ENCODE assay signal across 12 mouse cellular contexts in the genomic region with DNA sequence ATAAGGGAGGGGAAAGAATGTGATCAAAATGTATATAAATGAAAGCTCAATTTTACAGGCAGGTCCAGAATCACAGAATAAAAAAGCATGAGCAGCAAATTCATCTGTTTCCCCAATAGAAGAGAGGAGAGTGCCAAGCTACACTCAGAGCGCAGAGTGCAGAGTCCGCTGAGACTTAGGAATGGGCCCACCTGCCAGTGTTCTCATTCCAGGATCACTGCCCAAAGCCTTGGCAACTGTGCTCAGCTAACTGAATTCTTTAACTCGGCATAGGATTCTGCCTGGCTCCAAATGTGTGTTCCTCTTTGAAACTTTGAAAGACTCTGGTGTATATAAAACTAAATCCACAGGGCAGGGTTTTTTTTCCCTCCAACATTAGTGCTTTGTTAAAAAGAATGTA.
A peak's percentile ranks its signal among the peaks of the same experiment; 100 is the strongest.
DNase-seq lines count a peak whose midpoint lies in the region; ATAC-seq and TF ChIP-seq lines count a peak whose summit lies in the region.
"Had no signal": no experiment of that assay in that cellular context is flagged by ENCODE, and none has a peak within 500 bp of the region (broad histone marks: within the 10 kb centered on the region; RNA-seq: fewer than 3 reads in every experiment).

No protein-coding gene starts in this region.

- DNase-seq in brain, adult 2 months (ENCODE audit: low read depth, low spot score): peak; percentile 36
- DNase-seq in cerebellum, postnatal 36 days: peak; percentile 35 to 37
- DNase-seq in natural killer cell, adult 2 months (ENCODE audit: low spot score in 2 of 2): no peak
- DNase-seq in layer of hippocampus, postnatal 36 days: no peak
- DNase-seq: embryo, embryonic 11 days had no signal

- WGBS in hindbrain, embryonic 16.5 days: 60% methylated on average over 3 of the region's 3 CpGs
- 86% methylated on average over 3 of the region's 3 CpGs for WGBS in hindbrain, embryonic 12.5 days

- no peak overlapping the region for H3K4me3 ChIP-seq in hindbrain, embryonic 16.5 days (ENCODE audit: low read length)
- H3K4me3 ChIP-seq in hindbrain, embryonic 12.5 days: no peak overlapping the region
- H3K4me3 ChIP-seq in bone marrow macrophage, adult 2 months (ENCODE audit: insufficient read depth, low read length): no peak overlapping the region
- H3K4me3 ChIP-seq: left cerebral cortex, adult 2 months; liver, embryonic 15.5 days had no signal

- TF ChIP-seq CTCF in bone marrow macrophage, adult 2 months (IDR thresholded peaks at IDR 0.05; ENCODE audit: low read depth, low read length): no peak

- H3K27me3 ChIP-seq in hindbrain, embryonic 16.5 days (replicated peaks; ENCODE audit: control insufficient read depth, insufficient read depth, low read length): no peaks in the 10 kb centered on the region
- H3K27me3 ChIP-seq in hindbrain, embryonic 12.5 days: no peaks in the 10 kb centered on the region
- H3K27me3 ChIP-seq: liver, embryonic 15.5 days; megakaryocyte, embryonic 14.5 days had no signal

- 0 out of 2 replicates have a peak, but pooled peaks have one; percentile 58 for ATAC-seq in hindbrain, embryonic 16.5 days
- no peak for ATAC-seq in hindbrain, embryonic 12.5 days (ENCODE audit: low FRiP score)

- no peaks in the 10 kb centered on the region for H3K4me1 ChIP-seq in hindbrain, embryonic 16.5 days (ENCODE audit: control insufficient read depth, insufficient read depth, low read depth, low read length)
- H3K4me1 ChIP-seq in hindbrain, embryonic 12.5 days: no peaks in the 10 kb centered on the region
- peaks cover 4% of the 10 kb centered on the region for H3K4me1 ChIP-seq in bone marrow macrophage, adult 2 months (ENCODE audit: control insufficient read depth, insufficient read depth, low read length)
- H3K4me1 ChIP-seq: liver, embryonic 15.5 days had no signal

- no peak overlapping the region for H3K9ac ChIP-seq in hindbrain, embryonic 16.5 days (ENCODE audit: low read depth, low read length)
- H3K9ac ChIP-seq in hindbrain, embryonic 12.5 days: no peak overlapping the region
- H3K9ac ChIP-seq: liver, embryonic 15.5 days had no signal

- no peak for TF ChIP-seq POLR2A in bone marrow macrophage, adult 2 months (IDR thresholded peaks at IDR 0.05; ENCODE audit: borderline replicate concordance, low read depth, low read length)

- H3K27ac ChIP-seq in hindbrain, embryonic 16.5 days (ENCODE audit: low read depth, low read length): no peak overlapping the region
- H3K27ac ChIP-seq in hindbrain, embryonic 12.5 days: no peak overlapping the region
- H3K27ac ChIP-seq in bone marrow macrophage, adult 2 months (ENCODE audit: insufficient read depth, low read depth, low read length): peak overlapping the region; percentile 38; the same call in 1 of the 2 replicates
- H3K27ac ChIP-seq: kidney, postnatal 0 days; left cerebral cortex, adult 2 months; liver, embryonic 15.5 days had no signal

- H3K9me3 ChIP-seq in hindbrain, embryonic 16.5 days (ENCODE audit: control insufficient read depth, low read length): no peaks in the 10 kb centered on the region
- no peaks in the 10 kb centered on the region for H3K9me3 ChIP-seq in hindbrain, embryonic 12.5 days (replicated peaks)
- H3K9me3 ChIP-seq: liver, embryonic 15.5 days had no signal

- no peak overlapping the region for H3K4me2 ChIP-seq in hindbrain, embryonic 16.5 days (ENCODE audit: low read length)
- no peak overlapping the region for H3K4me2 ChIP-seq in hindbrain, embryonic 12.5 days (replicated peaks)
- H3K4me2 ChIP-seq: liver, embryonic 15.5 days had no signal

- H3K36me3 ChIP-seq in hindbrain, embryonic 16.5 days (ENCODE audit: control insufficient read depth, insufficient read depth, low read length): no peaks in the 10 kb centered on the region
- H3K36me3 ChIP-seq in hindbrain, embryonic 12.5 days: no peaks in the 10 kb centered on the region
- H3K36me3 ChIP-seq: liver, embryonic 15.5 days had no signal

Comparison
In these comparisons a context has a peak if more than half of its experiments do, and no peak if none do; other contexts are left out.
1. DNase-seq: peak in brain, adult 2 months (single experiment) and cerebellum, postnatal 36 days (2 of 2); none in natural killer cell, adult 2 months (0 of 2) and layer of hippocampus, postnatal 36 days (0 of 2).